Mouse (Mus musculus): ENCODE results near the gene Gm13283.
"Not testable (repeated sequence)": the region's sequence is repeated elsewhere in the genome, so short reads cannot be mapped to it uniquely, and the experiment has no call there.

Gm13283 gene

DNA sequence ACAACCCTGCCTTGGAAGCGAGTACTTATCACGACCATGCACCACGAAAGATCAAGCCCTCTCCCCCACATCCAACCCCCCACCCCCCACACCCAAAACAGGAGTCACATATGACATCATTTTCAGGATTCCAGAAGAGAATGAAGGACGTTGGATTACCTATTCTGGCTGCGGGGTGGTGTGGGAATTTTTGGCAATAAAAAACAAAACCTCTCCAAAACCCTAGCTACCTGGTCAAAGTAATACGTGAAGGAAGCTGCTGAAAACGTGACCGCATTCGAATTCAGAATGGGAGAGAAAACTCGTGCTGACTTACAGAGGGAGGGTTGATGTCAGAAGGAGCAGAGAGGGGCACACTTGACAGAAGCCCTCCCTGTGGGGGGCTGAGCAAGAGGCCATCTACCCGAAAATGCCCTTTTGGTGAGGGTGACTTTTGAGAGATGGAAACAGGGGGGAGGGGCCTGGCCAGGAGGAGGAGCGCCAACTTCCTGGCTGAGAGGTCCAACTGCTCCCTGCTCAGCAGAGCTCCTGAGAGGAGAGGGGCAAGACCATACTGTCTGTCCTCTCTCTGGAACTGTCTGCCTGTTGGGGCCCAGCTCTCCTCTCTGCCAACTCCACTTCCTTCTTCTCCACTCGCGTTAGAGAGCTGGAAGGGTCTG, at the start of gene Gm13283:
Gene Gm13283 (plus strand): TSS at position 510 of the 659 bp plus-strand sequence.
- in situ Hi-C loops (cut with MboI, MseI), result not testable (repeated sequence)

DNA sequence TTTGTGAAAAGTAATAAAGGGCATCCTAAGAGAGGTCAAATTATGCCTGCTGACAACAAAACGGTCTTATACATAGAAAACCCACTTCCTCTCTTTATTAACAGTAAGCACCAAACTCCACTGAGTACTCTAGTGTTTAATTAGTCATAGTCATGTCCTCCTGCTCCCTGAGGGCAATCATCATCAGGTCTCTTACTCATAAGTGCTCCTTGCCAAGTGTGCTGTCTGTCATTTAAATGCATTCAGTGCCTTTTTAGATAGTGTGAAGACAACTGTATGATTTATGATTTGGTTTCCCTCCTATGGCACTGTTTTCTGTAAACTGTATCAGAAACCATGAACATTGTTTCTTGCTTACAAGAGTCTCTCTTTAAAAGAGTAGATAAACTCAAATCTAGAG, 45.6 kb upstream of the Gm13283 start:
- in situ Hi-C loops (cut with MboI, MseI), result no loop called here

DNA sequence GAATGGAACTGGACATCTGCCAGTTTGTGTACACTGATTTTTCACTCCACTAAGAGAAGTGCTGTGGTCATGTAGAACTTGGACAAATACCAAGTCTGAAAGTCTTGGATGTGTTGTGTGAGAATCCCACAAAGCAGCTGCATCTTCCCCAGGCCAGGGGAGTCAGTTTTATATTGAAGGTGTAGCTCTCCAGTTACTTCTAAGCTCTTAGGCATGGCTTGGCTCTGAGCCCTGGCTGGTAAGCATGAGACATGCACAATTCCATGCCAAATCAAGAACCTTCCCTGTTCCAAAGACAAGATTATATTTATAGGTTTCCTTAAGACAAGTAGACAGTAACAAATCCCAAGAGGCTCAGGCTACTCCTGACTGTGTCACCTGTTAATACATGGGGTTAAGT, 44.9 kb upstream of the Gm13283 start:
- in situ Hi-C loops (cut with MboI, MseI), result no loop called here

DNA sequence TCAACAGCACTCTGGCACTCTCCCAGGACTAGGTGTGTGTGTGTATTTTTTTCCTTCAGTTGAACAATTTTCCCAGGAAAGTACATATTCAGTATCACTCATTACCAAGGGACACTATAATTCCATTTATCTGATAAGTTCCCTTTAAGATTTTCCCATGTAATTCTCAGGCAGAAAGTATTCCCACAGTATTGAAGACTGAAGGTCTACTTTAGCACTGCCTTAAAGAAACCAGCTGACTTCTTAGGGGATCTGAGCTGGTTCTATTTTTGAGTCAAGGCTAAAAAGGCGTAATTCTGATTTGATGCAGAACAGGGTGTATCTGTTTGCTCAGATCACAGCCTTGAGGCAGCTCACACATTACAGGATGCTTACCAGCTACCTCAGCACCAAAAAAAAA, 41.2 kb upstream of the Gm13283 start:
- in situ Hi-C loops (cut with MboI, MseI), result no loop called here

DNA sequence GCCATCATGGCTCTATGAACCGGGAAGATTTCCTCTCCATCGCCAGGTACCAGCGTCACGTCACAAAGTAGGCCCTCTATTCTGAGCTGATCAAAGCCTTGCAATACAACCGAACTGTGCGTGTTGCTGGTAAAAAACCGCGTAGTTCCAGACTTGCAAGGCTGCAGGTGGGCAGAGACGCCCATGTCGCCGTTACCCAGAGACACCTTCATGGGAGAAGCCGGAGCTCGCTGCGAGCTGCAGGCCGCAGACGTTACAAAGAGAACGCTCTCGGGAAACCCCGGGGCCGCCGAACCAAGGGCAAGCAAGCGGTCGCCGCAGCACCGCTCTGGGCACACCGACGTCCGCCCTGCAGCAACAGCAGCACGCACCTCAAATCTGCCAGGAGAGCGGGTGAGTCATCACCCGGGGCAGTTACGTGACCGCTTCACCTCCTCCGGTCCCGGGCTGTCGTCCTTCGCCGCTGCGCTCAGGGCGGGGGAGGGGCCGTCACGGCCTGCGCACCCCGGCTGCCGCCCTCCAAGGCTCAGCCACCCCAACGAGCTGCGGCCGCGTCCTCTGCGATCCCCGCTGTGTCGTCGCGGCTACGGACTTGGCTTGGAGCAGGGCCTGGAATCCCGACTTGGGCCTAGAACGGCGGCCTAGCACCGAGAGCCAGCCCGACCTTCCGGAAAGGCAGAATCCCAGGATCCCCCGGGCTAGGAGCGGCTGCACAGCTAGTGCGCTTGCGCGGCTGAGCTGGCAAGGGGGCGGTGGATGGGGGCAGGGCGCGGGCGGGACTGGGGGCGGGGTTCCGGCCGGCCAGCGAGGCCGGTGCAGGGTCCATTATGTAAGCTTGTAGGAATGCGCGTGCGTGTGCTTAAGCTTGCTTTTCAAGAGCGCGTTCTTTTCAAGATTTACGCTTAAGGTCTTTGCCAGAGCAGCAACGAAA, 37.9 kb upstream of the Gm13283 start, which contains the start of the genes Gm26566 and Klhl9:
Gene Gm26566 (plus strand): TSS at position 15 of the 931 bp plus-strand sequence.
Gene Klhl9 (minus strand): TSS at position 675 of the 931 bp plus-strand sequence.
- in situ Hi-C loops (cut with MboI, MseI), result loop anchor here (5.0 kb wide), 1 partner anchor 80 kb away; the partner anchor contains the start of gene Ifna13

DNA sequence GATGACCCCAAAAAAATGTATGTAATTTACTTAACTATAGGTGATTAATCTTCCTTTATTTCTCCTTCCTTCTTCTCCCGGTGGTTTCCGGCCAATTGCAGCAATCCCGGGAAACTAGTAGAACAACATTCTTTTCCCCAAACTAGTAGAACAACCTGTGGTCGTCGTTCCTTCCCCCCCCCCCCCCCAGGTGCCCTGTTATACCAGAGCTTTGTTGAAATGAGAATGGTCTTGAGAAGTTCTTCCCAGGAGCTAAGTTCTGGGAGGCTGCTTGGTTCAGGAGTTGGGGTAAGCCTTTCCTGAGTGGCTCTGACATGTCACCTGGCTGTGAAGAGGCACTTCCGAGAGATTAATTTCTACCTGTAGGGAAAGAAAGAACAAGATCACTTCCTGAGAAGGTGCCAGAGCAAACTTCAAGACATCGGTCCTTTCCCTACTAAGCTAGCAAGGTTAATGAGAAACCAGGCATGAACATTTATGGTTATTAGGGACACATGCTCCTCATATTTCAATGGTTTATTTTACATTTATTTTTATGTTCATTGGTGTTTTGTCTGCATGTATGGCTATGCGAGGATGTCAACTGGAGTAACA, 36.3 kb upstream of the Gm13283 start:
- in situ Hi-C loops (cut with MboI, MseI), result loop anchor here (5.0 kb wide), 1 partner anchor 81 kb away; the partner anchor contains the start of gene Ifna13

DNA sequence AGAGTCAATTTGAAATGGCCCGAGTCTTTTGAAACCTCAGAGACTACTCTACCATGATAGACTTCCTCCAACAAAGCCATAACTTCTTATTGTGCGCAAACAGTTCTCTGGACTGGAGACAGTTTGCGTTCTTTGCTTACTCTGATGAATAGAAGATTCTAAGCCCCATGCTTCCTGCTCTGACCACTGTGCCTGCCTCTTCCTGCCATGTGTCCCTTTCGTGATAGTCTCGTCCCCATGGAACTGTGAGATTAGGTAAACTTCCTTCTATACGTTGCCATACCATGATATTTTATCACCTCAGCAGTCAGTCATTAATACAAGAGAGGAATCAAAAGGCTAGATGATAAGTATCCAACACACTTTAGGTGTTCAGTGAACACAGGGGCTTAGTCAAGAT, 33.2 kb upstream of the Gm13283 start:
- in situ Hi-C loops (cut with MboI, MseI), result no loop called here

DNA sequence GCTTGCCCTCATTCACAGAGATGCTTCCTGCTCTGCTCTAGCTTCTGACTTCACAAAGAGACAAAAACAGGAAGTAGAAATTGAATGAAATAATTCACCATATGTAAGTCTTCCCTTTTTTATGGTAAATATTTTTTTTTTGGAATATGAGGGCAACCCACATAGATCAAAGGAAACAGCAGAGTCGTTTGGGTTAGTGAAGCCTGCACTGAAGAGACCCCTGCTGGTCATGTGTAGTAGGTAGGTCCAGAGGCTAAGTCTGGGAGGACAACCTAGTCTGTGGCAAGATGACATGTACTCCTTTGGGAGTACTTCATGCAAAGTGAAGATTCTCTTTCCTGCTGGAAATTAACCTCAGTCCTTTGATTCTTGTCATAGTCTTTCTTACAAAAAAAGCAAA, 32.6 kb upstream of the Gm13283 start:
- in situ Hi-C loops (cut with MboI, MseI), result no loop called here

DNA sequence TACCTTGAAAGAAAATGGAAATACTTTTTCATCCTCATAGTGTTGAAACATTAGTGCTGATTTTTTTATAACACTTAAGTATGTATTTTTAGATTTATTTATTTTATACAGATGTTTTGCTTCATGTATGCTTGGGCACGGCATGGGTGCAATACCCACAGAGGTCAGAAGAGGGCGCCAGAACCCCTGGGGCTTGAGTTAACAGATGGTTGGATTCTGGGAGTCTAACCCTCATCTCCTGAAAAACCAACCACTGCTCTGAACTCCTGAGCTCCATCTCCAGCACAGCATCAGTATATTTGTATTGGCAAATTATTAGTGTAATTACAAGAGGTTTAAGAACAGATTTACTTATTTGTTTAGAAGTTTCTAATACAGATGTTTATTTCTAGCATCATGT, 21.4 kb upstream of the Gm13283 start:
- in situ Hi-C loops (cut with MboI, MseI), result no loop called here

DNA sequence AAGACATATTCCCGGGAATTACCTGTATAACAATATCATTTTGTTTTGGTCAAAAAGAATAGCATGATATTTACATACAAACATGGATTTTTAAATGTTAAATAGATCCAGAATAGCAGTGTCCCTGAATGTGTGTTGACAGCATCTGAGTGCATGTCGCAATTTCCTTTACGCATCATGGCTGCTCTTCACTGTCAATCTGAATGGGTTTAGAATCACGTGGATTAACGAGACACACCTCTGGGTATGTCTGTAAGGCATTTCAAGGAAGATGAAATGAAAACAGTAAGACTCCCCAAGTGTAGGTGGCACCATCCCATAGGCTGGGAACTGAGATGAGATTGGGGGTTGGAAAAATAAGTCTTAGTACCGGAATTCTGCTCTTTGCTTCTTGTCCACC, 20.9 kb upstream of the Gm13283 start:
- in situ Hi-C loops (cut with MboI, MseI), result no loop called here

DNA sequence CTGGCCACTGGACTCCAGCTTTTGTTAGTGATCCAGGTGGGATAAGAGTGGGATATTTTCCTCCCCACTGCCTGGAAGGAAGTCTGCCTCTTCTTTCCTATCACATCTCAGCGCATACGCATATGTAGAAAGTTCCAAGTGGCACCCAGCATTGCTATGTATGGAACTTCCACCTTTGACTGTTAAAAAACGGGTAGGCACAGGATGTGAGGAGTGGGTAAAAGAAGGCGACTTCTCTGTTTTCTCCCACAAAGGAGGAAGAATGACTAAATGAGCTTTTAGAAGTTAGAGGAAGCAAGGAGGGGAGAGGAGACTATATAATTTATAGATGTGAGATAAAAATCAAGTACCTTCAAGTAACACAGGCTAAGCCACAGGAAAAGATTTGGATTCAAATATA, 18.5 kb upstream of the Gm13283 start:
- in situ Hi-C loops (cut with MboI, MseI), result no loop called here

DNA sequence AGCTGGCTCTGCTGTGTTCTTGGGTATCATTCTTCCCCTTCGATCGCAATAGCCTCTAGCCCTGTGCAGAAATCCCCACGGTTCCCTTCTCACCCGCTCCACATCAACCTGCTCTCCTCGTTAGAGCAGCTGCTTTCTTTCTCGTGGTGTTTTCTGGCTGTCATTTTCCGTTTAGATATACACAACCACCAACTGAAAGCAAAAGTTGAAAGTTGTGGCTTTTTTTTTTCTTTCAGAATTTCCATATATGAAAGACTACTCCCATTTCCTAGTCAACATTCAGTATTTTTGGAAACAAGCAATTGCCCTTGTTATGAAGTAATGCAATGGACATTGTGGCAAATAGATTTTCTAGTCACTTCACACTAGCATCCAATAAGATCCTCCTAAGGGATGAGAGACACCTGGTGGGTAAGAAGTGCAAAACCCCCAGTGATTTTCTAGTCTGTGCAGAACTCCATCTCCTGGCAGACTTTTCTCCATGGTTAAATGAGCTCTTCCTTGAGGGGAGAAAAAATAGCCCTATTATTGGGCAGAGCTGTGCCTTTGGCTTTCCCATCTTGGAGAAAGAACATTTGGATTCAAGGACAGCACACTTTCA, 17.0 kb upstream of the Gm13283 start:
- in situ Hi-C loops (cut with MboI, MseI), result no loop called here

DNA sequence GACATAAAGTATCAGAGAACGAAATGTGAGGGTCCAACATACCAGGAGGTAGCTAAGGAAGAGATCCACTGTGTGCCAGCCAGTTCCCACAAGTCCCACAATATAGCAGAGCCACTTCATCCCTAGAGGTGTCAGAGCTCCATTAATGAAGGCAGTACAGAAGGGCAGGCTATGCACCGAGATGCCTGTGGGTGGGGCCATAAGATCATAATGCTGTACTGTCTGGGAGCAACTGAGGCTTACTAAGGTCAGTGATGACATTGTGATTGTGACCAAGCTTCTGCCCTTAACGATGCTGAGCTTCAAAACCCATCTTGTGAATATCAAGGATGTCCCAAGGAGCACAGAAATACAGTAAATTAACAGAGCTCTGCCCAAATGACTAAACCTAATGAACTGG, 15.7 kb upstream of the Gm13283 start:
- in situ Hi-C loops (cut with MboI, MseI), result no loop called here

DNA sequence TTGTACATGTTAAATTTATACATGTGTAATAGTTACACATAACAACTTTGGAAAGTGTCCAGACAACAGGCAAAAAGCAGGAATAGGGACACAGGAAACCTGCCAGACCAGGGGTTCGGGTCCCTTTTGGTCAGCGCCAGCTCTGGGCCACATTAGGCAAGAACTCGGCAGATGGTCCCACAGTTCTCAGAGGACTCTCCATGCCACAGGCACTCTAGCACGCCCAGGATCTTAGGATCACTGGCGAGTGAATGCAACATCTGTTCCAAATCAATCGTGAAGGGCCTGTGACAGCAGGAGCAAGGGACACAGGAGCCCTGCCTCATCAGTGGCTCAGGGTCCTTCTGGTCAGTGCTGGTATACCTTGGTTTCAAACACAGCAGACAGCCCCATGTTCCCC, 10.0 kb upstream of the Gm13283 start:
- in situ Hi-C loops (cut with MboI, MseI), result loop anchor here (5.0 kb wide), 1 partner anchor 37 kb away; the partner anchor contains the start of genes Gm13276 and Gm13277

DNA sequence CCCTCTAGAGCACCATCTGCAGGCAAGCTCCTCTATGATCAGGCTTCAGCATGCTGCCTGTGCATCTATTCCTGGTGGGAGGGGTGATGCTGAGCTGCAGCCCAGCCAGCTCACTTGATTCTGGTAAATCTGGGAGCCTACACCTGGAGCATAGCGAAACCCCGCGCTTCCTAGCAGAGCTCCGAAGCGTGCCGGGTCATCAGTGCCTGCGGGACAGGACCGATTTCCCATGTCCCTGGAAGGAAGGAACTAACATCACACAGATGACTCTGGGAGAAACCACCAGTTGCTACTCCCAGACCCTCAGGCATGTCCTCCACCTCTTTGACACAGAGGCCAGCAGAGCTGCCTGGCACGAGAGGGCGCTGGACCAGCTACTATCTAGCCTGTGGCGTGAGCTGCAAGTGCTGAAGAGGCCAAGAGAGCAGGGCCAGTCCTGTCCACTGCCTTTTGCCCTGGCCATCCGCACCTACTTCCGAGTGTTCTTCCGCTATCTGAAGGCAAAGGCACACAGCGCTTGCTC, 5.0 kb upstream of the Gm13283 start, which contains the start of gene Gm13271:
Gene Gm13271 (plus strand): TSS at position 51 of the 523 bp plus-strand sequence.
- in situ Hi-C loops (cut with MboI, MseI), result loop anchor here (5.0 kb wide), 1 partner anchor 32 kb away; the partner anchor contains the start of genes Gm13276 and Gm13277

DNA sequence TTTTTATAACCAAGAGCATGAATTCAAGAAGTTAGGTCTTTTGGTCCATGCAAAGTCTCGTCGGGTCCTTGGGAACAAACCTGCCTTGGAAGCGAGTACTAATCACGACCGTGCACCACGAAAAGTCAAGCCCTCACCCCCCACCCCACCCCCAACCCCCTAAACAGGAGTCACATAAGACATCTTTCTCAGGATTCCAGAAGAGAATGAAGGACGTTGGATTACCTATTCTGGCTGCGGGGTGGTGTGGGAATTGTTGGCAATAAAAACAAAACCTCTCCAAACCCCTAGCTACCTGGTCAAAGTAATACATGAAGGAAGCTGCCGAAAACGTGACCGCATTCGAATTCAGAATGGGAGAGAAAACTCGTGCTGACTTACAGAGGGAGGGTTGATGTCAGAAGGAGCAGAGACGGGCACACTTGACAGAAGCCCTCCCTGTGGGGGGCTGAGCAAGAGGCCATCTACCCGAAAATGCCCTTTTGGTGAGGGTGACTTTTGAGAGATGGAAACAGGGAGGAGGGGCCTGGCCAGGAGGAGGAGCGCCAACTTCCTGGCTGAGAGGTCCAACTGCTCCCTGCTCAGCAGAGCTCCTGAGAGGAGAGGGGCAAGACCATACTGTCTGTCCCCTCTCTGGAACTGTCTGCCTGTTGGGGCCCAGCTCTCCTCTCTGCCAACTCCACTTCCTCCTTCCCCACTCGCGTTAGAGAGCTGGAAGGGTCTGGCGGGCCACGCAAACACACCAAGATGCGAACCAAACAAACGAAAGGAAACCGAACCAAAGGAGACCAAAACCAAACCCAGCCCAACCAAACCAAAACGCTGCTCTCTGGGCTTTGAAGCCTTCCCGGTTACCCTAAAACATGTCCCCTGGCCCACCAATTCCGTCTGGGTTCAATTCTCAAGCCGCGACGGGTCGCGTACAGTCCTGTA, 3.1 kb upstream of the Gm13283 start:
- in situ Hi-C loops (cut with MboI, MseI), result not testable (repeated sequence)

DNA sequence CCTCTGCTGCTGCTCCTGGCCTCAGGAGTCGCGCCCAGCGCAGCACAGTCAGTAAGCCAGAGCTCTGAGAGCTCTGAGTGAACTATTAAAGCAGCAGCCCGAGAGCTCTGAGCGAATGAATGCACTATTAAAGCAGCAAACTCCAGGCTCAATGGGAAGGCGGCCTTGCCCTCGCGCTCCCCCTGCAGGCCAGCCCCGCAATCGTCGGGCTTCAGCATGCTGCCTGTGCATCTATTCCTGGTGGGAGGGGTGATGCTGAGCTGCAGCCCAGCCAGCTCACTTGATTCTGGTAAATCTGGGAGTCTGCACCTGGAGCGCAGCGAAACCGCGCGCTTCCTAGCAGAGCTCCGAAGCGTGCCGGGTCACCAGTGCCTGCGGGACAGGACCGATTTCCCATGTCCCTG, 2.3 kb upstream of the Gm13283 start:
- in situ Hi-C loops (cut with MboI, MseI), result not testable (repeated sequence)

DNA sequence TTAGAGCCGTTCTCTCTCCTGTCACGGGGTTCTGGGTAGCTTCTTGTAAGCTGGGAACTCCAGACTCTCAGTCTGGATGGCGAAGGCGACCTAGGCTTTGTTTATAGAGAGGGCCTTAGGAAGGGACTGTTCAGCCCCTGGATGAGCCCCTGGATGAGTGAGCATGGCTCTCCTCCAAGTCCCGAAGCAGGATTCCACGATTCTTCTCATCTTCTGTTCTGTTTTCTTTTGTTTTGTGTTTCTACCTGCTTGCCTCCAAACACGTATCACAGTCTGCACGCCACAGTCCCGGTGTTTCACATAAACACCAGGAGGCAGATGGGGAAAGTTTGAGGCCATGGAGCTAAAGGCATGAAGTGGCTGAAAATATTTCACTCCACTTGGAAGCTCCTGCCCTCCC, 1.2 kb upstream of the Gm13283 start:
- in situ Hi-C loops (cut with MboI, MseI), result not testable (repeated sequence)

DNA sequence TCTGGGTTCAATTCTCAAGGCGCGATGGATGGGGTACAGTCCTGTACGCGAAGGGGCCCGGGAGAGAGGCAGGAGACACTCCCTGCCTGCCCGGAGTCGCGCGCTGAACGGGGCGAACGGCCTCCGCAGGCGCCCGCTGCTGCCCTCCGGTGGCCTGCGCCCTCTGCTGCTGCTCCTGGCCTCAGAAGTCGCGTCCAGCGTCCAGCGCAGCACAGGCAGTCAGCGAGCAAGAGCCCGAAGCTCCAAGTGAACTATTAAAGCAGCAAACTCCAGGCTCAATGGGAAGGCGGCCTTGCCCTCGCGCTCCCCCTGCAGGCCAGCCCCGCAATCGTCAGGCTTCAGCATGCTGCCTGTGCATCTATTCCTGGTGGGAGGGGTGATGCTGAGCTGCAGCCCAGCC, 512 bp downstream of the Gm13283 start:
- in situ Hi-C loops (cut with MboI, MseI), result not testable (repeated sequence)

DNA sequence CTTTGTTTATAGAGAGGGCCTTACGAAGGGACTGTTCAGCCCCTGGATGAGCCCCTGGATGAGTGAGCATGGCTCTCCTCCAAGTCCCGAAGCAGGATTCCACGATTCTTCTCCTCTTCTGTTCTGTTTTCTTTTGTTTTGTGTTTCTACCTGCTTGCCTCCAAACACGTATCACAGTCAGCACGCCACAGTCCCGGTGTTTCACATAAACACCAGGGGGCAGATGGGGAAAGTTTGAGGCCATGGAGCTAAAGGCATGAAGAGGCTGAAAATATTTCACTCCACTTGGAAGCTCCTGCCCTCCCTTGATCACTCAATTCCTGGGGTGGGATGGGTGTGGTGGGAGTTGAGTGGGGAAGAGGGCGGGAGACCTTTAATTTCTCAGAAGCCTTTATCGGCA, 1.9 kb downstream of the Gm13283 start:
- in situ Hi-C loops (cut with MboI, MseI), result not testable (repeated sequence)
